Mouse (Mus musculus) bone marrow macrophage, adult 2 months (primary cell): ENCODE data around the gene Vpreb3. TPM values are rescaled to one million over a fixed set of nuclear protein-coding genes. Genes with fewer than 3 reads are reported as not detected.

Experiments
- H3K27ac ChIP-seq: 2 replicates; pipeline ENCODE4 v1.5.1; 2012; ENCODE audit warnings: low read depth, low read length; ENCODE audit not compliant: insufficient read depth
- H3K4me1 ChIP-seq: 2 replicates; pipeline ENCODE4 v1.6.1; 2012; ENCODE audit warnings: low read length; ENCODE audit not compliant: control insufficient read depth, insufficient read depth
- H3K4me3 ChIP-seq: 2 replicates; pipeline ENCODE4 v1.5.1; 2012; ENCODE audit warnings: mild to moderate bottlenecking, low read length, moderate library complexity; ENCODE audit not compliant: insufficient read depth
- CTCF ChIP-seq: IDR thresholded peaks from 2 replicates; pipeline ENCODE4 v1.5.1; 2012; ENCODE audit warnings: low read depth, mild to moderate bottlenecking, low read length, moderate library complexity
- POLR2A ChIP-seq: IDR thresholded peaks from 2 replicates; pipeline ENCODE4 v1.6.1; 2012; ENCODE audit warnings: mild to moderate bottlenecking, low read depth, low read length, borderline replicate concordance
- polyA plus RNA-seq: library from polyadenylated mRNA; stranded (reverse); fragments of >200 nt; gene quantifications from 2 replicates; pipeline ENCODE4 v1.2.4, GENCODE M21; 2012; ENCODE audit not compliant: missing spikeins, insufficient read depth, insufficient read length

Vpreb3 gene
- polyA plus RNA-seq, 1 experiment = not detected

DNA sequence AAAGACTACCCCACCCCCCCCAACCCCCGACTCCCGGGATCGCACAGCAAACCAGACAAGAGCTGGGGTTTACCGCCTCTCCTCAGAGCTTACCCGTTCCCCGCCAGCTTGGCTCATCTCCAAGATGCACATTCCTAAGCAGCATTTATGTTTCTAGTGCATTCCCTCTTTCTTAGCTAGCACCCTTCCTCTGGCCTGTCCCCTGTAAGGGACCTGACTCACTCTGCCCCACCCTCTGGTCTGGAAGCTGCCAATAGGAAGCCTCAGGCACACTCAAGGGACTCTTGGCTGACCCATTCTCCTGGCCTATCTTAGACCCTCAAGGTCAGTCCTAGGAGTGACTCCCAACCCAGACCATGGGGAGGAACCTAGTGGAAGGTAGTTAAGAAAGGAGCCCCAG, 12.6 kb upstream of the Vpreb3 start:
- peaks cover 2% of the 10 kb centered on the region; the same call in 1 of the 2 replicates for H3K4me1 ChIP-seq
- TF ChIP-seq POLR2A (no peak), CTCF (no peak)
- H3K27ac ChIP-seq = no peak overlapping the region
- no peak overlapping the region for H3K4me3 ChIP-seq

- Histone ChIP-seq H3K4me1 (peaks cover 4% of the 10 kb centered on the region), H3K27ac (no peak overlapping the region), H3K4me3 (no peak overlapping the region)
- TF ChIP-seq CTCF (no peak), POLR2A (no peak)
Observed at GRCm38 (mm10) chr10:75931311-75931710, 11.5 kb upstream of the Vpreb3 start.

- Histone ChIP-seq H3K4me3 (peak overlapping the region; percentile 57), H3K27ac (no peak overlapping the region), H3K4me1 (peaks cover 4% of the 10 kb centered on the region)
- TF ChIP-seq CTCF (no peak), POLR2A (no peak)
Observed at GRCm38 (mm10) chr10:75932081-75932678, 10.7 kb upstream of the Vpreb3 start.

- TF ChIP-seq CTCF (no peak), POLR2A (no peak)
- Histone ChIP-seq H3K27ac (no peak within 1 kb of the TSS), H3K4me3 (peak within 1 kb of the TSS; percentile 57), H3K4me1 (peaks cover 4% of the 10 kb centered on the region)
Observed at GRCm38 (mm10) chr10:75932891-75933290, 10.0 kb upstream of the Vpreb3 start, which contains the start of gene Chchd10. Chchd10 (plus strand) TSS chr10:75933130.

- Histone ChIP-seq H3K4me3 (peak overlapping the region; percentile 82; the same call in 1 of the 2 replicates), H3K27ac (no peak overlapping the region), H3K4me1 (peaks cover 4% of the 10 kb centered on the region)
- no peak for TF ChIP-seq POLR2A
- no peak for TF ChIP-seq CTCF
Observed at GRCm38 (mm10) chr10:75934991-75935390, 7.9 kb upstream of the Vpreb3 start.

DNA sequence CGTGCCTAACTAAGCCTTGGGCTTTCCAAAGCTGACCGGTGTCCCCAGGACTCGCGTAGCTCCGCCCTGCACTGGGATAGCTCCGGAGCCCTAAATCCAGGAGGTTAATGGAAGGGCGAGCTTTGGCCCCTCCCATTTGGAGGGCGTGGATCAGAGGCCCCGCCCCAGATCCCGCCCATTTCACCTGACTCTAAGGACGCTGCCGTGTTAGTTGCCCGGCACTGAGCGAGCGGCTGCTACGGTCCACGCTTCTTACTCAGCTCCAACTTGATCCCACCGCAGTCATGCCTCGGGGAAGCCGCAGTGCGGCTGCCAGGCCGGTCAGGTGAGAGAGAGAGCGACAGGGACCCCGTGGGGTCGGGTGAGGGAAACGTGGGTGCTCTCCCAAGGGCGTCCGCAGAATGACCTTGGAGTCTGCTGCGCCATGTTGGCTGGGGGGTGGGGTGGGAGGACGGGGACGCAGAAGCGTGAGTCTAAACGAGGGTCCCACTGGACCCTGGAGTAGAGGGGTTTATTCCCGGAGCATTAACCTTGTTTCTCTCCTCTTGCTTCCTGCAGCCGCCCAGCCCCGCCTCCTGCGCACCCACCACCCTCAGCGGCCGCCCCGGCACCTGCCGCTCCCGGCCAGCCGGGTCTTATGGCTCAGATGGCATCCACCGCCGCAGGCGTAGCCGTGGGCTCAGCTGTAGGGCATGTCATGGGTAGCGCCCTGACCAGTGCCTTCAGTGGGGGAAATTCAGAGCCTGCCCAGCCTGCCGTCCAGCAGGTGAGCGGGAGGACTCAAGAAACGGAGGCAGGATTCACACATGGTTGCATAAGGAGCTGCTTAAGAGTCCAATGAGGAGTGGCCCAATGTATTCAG, 6.9 kb upstream of the Vpreb3 start, which contains the start of gene Mmp11:
TSS of gene Mmp11 (minus strand) at position 817 of the 862 bp plus-strand sequence.
- TF ChIP-seq POLR2A = no peak
- no peak for TF ChIP-seq CTCF
- peaks cover 4% of the 10 kb centered on the region for H3K4me1 ChIP-seq
- no peak within 1 kb of the TSS for H3K27ac ChIP-seq
- peak within 1 kb of the TSS; percentile 82 for H3K4me3 ChIP-seq

- TF ChIP-seq POLR2A (no peak), CTCF (no peak)
- H3K4me1 ChIP-seq = peaks cover 4% of the 10 kb centered on the region
- no peak overlapping the region for H3K4me3 ChIP-seq
- no peak overlapping the region for H3K27ac ChIP-seq
Observed at GRCm38 (mm10) chr10:75936909-75937667, 5.8 kb upstream of the Vpreb3 start.

GRCm38 (mm10) chr10:75937851-75938643, 4.8 kb upstream of the Vpreb3 start:
- Histone ChIP-seq H3K27ac (no peak overlapping the region), H3K4me3 (no peak overlapping the region), H3K4me1 (peaks cover 4% of the 10 kb centered on the region)
- TF ChIP-seq POLR2A (no peak), CTCF (no peak)
